Mouse (Mus musculus): Measurements from ENCODE around the gene Dnaic2.

The Dnaic2 gene

DNA sequence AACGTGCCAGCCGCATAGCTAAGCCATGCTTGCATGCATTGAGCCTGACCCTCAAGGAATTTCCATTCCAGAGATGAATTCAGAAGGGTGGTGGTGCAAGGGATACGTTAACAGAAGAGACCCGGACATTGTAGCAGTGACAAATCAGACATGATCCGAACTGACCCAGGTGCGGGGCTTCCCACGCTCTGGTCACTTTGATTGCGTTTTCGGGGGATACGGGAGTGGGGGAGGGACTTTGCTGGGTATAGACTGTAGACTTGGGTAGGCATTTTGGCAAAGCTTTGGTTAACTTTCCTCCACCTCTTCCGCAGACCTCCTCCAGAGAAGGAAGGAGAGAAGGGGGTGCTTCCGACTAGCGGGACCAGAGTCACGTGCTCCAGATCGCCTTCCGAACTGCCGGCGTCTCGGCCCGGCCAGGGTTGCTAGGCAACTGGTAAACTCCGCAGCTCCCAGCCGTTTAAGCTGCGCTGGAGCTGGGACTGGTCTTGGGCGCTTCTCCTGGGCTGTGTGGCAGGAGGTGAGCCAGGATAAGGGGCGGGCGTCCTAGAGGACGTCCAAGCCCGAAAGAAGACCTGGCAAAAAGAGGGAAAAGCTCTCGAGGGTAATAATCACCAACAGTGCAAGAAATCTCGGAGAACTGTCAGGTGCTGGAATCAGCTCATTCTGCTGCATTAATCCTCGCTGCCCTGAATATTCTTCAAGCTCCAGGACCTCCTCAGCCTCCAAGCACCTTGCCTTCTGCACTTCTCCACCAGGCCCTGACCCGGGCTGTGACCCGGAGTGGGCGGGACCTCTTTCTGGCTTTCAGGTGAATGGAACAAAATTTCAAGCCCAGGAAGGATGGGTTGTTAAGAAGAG lies at the start of gene Dnaic2:
Gene Dnaic2, plus strand, starts transcription at position 444 of the 861 bp plus-strand sequence.
- DNase-seq (ENCODE audit: low spot score in 2 of 2): peak; percentile 58 to 71

- DNase-seq (ENCODE audit: low spot score in 2 of 2): no peak
These were observed 47.6 kb upstream of the Dnaic2 start for GRCm38 (mm10) chr11:114679582-114679981.

DNA sequence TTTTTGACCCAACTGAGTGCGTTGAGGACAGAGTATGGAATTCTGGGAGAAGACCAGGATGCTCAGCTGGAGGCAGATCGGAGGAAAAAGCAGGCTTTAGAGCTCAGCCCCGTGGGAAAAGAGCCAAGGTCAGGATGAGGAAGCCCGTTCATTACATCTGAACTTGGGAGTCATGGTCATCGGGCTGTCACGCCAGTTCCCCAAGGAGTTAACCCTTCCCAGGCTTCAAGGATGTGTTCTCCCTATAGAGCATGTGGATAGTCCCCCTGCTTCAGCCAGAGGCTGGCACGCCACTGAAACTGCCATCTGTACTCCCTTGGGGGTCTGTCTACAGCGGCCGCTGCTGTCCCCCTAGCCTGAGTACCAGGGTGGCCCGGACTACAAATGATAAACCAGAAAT lies 46.9 kb upstream of the Dnaic2 start:
- no peak for DNase-seq (ENCODE audit: low spot score in 2 of 2)

- no peak for DNase-seq (ENCODE audit: low spot score in 2 of 2)
These were observed 46.2 kb upstream of the Dnaic2 start for GRCm38 (mm10) chr11:114681054-114681453.

DNA sequence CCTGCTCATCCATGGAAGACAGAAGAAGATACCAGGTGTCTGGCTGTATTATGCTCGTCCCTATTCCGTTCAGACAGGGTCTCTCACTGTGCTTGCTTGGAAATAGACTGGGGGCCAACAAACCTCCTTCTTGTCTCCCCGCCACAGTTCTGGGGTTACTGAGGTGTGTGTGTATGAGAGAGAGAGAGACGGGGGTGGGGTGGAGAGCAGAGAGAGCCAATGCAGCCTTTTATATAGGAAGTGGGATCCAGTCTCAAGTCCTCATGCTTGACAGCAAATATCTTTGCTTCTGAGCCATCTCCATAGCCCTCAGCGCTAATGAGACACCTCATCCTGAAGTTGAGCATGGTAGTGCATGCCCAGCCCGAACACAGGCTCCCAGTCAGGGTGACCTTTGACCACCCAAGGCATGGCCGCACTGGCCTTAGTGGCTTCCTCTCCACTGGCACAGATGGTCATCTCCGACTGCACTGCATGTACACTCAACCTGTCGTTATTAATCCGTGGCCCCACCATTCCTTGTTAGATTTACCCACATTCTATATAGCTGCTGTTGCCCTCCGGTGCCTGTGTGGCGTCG lies 44.8 kb upstream of the Dnaic2 start:
- no peak for DNase-seq (ENCODE audit: low spot score in 2 of 2)

- no peak for DNase-seq (ENCODE audit: low spot score in 2 of 2)
These were observed 44.0 kb upstream of the Dnaic2 start for GRCm38 (mm10) chr11:114683029-114683721.

GRCm38 (mm10) chr11:114683722-114684621 lies 43.2 kb upstream of the Dnaic2 start:
- DNase-seq (ENCODE audit: low spot score in 2 of 2): no peak

- no peak for DNase-seq (ENCODE audit: low spot score in 2 of 2)
These were observed 42.4 kb upstream of the Dnaic2 start for GRCm38 (mm10) chr11:114684627-114685373.

- no peak for DNase-seq (ENCODE audit: low spot score in 2 of 2)
These were observed 41.6 kb upstream of the Dnaic2 start for GRCm38 (mm10) chr11:114685526-114686040.

DNA sequence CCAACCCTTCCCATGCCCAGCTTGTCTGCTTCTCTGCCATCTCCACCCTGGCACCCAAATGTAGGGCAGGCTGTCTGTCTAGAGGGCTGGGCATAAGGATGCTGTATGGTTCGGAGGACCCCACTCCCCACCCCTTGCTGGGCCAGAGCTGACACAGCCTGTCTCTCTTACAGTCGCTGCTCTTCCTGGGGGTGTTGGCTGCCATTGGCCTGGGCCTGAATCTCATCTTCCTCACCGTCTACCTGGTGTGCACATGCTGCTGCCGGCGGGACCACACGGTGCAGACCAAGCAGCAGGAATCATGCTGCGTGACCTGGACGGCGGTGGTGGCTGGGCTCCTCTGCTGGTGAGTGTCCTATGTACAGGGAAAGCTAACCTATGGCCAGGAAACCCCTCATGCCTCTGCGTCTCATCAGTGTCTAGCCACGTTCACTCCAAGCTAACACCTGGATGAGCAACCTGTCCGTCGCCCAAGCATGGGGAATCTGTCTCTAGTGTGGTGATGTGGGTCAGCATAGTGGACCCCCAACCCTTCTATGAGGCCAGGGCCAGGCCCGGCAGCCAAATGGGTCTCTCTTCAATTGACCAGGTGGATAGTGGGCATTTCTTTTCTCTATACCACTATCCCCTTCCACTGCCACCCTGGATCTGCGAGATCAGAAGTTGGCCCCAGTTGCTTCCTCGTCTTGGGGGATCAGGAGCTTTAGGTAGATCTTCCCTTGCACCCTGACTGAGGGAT lies 40.8 kb upstream of the Dnaic2 start:
- DNase-seq (ENCODE audit: low spot score in 2 of 2): no peak

- DNase-seq (ENCODE audit: low spot score in 2 of 2): no peak
These were observed 39.5 kb upstream of the Dnaic2 start for GRCm38 (mm10) chr11:114687574-114688188.

GRCm38 (mm10) chr11:114688729-114689128 lies 38.5 kb upstream of the Dnaic2 start:
- DNase-seq (ENCODE audit: low spot score in 2 of 2): no peak

DNA sequence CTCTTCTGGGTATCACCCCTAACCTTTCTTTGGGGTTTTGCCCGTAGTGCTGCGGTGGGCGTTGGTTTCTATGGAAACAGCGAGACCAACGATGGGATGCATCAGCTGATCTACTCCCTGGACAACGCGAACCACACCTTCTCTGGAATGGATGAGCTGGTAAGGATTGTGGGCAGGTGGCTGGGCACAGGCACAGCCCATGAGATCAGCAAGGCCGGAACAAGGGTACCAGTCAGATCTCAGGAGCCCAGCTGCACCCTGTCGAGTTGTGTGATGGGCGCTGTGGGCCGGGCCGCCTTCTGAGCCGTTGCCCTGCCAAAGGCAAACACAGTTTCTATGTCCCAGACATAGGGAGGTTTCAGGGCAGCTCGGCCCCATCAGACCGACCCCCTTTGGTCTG lies 37.0 kb upstream of the Dnaic2 start:
- DNase-seq (ENCODE audit: low spot score in 2 of 2): no peak

GRCm38 (mm10) chr11:114691454-114692182 lies 35.6 kb upstream of the Dnaic2 start:
- DNase-seq (ENCODE audit: low spot score in 2 of 2): no peak

- DNase-seq (ENCODE audit: low spot score in 2 of 2): no peak
These were observed 34.6 kb upstream of the Dnaic2 start for GRCm38 (mm10) chr11:114692601-114693000.

- DNase-seq (ENCODE audit: low spot score in 2 of 2): no peak
These were observed 33.8 kb upstream of the Dnaic2 start for GRCm38 (mm10) chr11:114693456-114693855.

- no peak for DNase-seq (ENCODE audit: low spot score in 2 of 2)
These were observed 32.8 kb upstream of the Dnaic2 start for GRCm38 (mm10) chr11:114694451-114694850.

GRCm38 (mm10) chr11:114698496-114698895 lies 28.7 kb upstream of the Dnaic2 start:
- no peak for DNase-seq (ENCODE audit: low spot score in 2 of 2)

GRCm38 (mm10) chr11:114699511-114699910 lies 27.7 kb upstream of the Dnaic2 start:
- DNase-seq (ENCODE audit: low spot score in 2 of 2): peak in 1 of 2 experiments; percentile 41

All from frontal cortex, postnatal 10 days (tissue).